Mouse (Mus musculus): Measurements from ENCODE around the gene Ak8.
A peak's percentile ranks its signal among the peaks of the same experiment; 100 is the strongest.

The Ak8 gene

DNA sequence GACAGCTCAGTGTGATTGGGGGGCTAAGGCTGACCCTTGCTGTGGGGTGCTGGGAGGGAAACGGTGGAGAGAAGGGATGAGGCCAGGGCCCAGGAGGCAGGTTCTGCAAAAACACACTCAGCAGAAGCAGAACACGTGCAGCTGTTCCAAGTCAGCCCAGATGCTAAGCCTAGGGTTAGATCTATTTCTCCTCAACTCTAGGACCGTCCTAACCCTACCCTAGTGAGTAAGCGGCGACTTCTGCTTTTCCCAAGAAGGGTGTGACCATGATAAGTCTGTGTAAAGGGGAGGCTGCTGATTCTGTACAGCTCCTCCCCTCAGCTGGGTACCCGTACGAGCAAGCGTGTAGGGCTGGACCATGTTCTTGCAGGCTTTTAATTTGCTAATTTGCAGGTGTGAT lies 96.3 kb downstream of the Ak8 start:
- no peak for DNase-seq (ENCODE audit: low spot score)

GRCm38 (mm10) chr2:28797490-28798106 lies 97.6 kb downstream of the Ak8 start:
- DNase-seq (ENCODE audit: low spot score): peak; percentile 24

DNA sequence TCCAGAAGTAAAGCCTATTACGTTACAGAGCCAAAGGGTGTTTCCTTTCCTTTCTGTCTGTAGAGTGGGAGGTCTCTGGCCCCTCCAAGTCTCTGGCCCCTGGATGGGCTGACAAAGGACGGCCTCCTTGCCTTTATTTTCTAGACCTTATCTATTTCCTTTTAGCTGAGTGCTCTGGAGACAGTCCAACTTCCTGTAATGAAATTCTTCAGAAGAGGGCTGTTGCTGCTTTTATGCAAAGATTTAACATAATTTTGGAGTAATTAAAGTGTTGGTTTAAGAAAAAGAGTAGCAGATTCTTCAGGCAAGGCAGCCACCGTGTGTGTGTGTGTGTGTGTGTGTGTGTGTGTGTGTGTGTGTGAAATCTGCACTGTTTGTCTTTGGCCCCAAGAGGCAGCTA lies 98.4 kb downstream of the Ak8 start:
- no peak for DNase-seq (ENCODE audit: low spot score)

- DNase-seq (ENCODE audit: low spot score): no peak
These were observed 99.6 kb downstream of the Ak8 start for GRCm38 (mm10) chr2:28799575-28799974.

DNA sequence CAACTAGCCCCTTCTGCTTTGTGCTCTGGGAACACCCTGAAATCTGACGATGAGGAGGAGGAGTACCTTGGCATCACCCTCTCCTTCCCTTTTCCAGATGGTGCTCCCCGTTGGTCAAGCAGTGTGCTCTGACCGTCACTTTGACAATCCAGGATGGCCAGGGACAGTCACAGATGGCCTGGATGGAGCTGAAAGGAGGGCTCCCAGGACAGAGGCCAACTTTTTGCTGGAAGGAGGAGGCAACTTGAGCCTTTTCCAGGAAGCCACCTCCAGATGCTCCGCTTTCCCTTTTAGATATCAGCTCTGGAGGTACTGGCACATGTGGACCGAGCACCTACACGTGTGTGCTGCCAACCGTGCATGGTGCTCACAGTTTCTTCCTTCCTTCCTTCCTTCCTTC lies 103.4 kb downstream of the Ak8 start:
- no peak for DNase-seq (ENCODE audit: low spot score)

GRCm38 (mm10) chr2:28808841-28809240 lies 108.9 kb downstream of the Ak8 start:
- DNase-seq (ENCODE audit: low spot score): no peak

- no peak for DNase-seq (ENCODE audit: low spot score)
These were observed 110.5 kb downstream of the Ak8 start for GRCm38 (mm10) chr2:28810260-28811013.

GRCm38 (mm10) chr2:28818866-28819265 lies 118.9 kb downstream of the Ak8 start:
- DNase-seq (ENCODE audit: low spot score): no peak

- peak; percentile 17 for DNase-seq (ENCODE audit: low spot score)
These were observed 129.3 kb downstream of the Ak8 start for GRCm38 (mm10) chr2:28829265-28829664.

DNA sequence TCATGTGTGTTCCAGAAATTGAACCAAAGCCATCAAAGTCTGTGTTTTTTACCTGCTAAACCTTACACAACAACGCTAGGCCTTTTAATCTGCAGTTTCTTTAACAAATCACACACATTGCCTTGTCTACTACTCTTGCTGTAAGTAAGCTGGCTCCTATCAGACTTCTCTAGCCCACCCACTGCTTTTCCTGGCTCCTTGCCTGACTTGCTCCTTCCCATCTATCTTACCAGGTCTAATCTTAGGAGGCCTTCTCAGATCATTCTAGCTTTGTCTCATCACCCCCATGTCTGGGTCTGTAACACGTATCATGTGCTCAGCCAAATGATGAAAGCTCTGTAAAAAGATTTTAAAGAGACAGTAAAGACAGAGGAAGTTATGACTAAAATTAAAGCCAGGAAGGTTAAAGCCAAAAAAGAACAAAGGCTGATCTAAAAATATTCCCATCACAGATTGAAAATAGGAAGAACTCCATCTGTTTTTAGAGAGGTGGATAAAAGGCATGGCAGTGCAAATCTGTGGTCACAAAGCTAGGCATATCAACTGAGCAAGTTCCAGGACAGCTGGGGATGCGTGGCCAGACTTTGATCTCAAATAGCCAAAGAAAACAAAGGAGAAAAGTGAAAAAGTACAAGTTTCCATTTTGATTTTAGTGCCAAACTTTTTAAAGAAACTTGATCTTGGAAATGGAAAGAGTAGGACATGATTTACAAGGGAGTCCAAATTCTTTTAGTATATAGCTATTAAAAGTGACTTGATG lies 136.4 kb downstream of the Ak8 start:
- no peak for DNase-seq (ENCODE audit: low spot score)

- DNase-seq (ENCODE audit: low spot score): peak; percentile 61
These were observed 139.7 kb downstream of the Ak8 start for GRCm38 (mm10) chr2:28839501-28840221.

DNA sequence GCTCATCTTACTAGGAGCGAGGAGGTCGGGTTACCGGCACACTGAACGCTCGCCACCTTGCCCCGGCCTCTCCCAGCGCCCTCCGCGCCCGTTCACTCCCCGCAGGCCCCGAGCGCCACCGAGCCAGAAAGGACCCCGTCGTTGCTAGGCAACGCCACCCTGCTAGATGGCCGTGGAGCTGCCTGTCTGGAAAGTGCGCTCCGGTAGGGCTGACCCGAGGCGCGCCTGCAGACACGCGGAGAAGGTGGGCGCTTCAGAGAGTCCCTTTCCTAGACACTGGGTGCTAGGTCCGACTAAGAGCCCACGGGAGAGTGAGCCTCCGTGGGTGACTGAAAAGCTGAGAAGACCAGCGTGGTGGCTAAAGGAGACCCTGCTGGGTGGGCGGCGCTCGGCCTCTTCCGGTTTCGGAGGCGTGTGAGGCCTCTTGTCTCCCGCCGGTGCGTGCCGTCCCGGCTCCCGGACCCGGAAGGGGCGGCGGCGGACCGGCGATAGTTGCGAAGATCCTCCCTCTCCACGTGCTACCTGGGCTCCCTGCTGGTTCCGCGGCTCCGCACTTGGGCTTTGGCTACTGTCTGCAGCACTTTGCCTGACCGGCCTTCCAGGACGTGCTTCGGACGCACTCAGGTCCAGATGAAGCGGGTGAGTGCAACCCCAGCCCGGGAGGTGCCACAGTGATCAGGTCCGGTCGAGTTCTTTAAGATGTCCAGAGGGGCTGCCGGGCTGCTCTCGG lies 140.4 kb downstream of the Ak8 start, which contains the start of the genes Gtf3c4 and Ddx31:
TSS of gene Gtf3c4 (minus strand) at position 139 of the 730 bp plus-strand sequence.
TSS of gene Ddx31 (plus strand) at position 185 of the 730 bp plus-strand sequence.
- peak; percentile 98 for DNase-seq (ENCODE audit: low spot score)

DNA sequence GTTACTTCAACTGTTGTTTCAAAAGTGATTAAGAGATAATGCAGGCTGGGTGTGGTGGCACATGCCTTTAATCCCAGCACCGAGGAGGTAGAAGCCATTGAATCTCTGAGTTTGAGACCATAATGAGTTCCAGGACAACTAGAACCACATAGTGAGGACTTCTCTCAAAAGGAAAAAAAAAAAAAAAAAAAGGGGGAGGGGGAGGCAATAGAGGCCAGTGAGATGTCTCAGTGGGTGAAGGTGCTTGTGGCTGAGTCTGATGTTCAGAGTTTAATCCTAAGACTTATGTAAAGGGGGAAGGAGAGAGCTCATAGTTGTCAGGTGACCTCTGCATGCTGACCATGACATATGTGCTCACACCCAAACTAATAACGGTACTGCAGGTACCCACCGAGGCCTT lies 142.1 kb downstream of the Ak8 start:
- no peak for DNase-seq (ENCODE audit: low spot score)

GRCm38 (mm10) chr2:28848879-28849278 lies 148.9 kb downstream of the Ak8 start:
- DNase-seq (ENCODE audit: low spot score): no peak

DNA sequence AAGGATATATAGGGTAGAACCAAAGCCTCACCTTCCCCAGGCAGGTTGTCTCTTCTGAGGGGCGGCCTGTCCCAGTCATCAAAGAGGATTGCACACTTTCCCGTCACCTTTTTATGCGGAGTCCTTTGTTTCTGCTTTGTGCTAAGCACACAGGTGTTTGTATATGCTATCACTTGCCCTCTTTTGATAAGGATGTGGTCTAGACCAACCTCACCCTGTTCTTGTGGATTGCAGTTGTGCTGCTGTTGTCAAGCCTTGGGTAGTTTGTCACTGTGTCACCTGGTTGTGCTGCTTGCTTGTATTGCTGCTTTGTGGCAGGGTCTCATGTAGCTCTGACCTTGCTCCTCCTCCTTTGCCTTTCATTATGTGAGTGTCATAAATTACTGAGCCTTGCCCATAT lies 152.6 kb downstream of the Ak8 start:
- DNase-seq (ENCODE audit: low spot score): no peak

DNA sequence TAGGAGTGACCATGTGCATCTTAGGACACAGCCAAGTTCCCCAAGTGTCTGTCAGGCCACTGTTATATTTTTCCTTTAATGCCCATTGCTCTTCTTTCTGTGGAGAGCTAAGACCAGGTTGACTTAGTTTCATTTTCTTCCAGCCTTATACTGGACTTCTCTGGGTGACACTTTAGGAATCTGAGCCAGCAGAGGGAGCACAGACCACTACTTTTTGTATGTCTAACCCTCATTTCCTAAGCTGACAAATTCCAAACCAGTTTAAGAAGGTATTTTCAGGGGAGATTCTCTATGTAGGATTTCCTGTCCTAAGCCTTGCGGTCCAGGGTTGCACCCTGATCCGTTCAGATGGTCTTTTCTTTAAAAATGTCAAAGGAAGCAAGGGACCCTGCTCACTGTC lies 155.8 kb downstream of the Ak8 start:
- no peak for DNase-seq (ENCODE audit: low spot score)

GRCm38 (mm10) chr2:28859303-28859702 lies 159.3 kb downstream of the Ak8 start:
- DNase-seq (ENCODE audit: low spot score): no peak

- no peak for DNase-seq (ENCODE audit: low spot score)
These were observed 160.9 kb downstream of the Ak8 start for GRCm38 (mm10) chr2:28860678-28861423.

All from embryo, embryonic 10 days (tissue).